Mouse (Mus musculus) MEL (cell line): ENCODE data around the gene Sec16a.

Source experiments
- CTCF ChIP-seq, 3 experiments: IDR thresholded peaks in 2 of 3; conservative IDR thresholded peaks in 1 of 3; 2 replicates each; pipeline ENCODE4 v1.5.1; 2011 to 2012; ENCODE audit warnings: low read length in 3 of 3, low read depth in 2 of 3, mild to moderate bottlenecking in 2 of 3, improper control_type of control experiment in 1 of 3, inconsistent platforms in 1 of 3, mixed read lengths in 1 of 3, moderate library complexity in 1 of 3; ENCODE audit not compliant: control insufficient read depth in 1 of 3, insufficient read depth in 1 of 3, poor library complexity in 1 of 3, severe bottlenecking in 1 of 3
- GATA1 ChIP-seq: IDR thresholded peaks from 2 replicates; pipeline ENCODE4 v1.6.1; 2011; ENCODE audit warnings: low read depth, low read length, improper control_type of control experiment
- MAFK ChIP-seq: IDR thresholded peaks from 2 replicates; pipeline ENCODE4 v1.6.1; 2011; ENCODE audit warnings: low read depth, mild to moderate bottlenecking, low read length, improper control_type of control experiment, borderline replicate concordance
- MAX ChIP-seq: IDR thresholded peaks from 2 replicates; pipeline ENCODE4 v1.6.1; 2011; ENCODE audit warnings: low read length, improper control_type of control experiment
- POLR2A ChIP-seq, 2 experiments: IDR thresholded peaks; 2 replicates each; pipeline ENCODE4 v1.6.1; 2011 to 2012; ENCODE audit warnings: low read length in 2 of 2, mild to moderate bottlenecking in 2 of 2, control low read depth in 1 of 2, improper control_type of control experiment in 1 of 2, low read depth in 1 of 2, moderate library complexity in 1 of 2; ENCODE audit not compliant: control insufficient read depth in 1 of 2, insufficient read depth in 1 of 2, poor library complexity in 1 of 2
- TCF12 ChIP-seq: IDR thresholded peaks from 2 replicates; pipeline ENCODE4 v1.6.1; 2014; ENCODE audit warnings: low read depth, mild to moderate bottlenecking, inconsistent platforms, low read length, improper control_type of control experiment, moderate library complexity
- USF1 ChIP-seq: IDR thresholded peaks from 2 replicates; pipeline ENCODE4 v1.6.1; 2014; ENCODE audit warnings: low read depth, mild to moderate bottlenecking, inconsistent platforms, low read length, improper control_type of control experiment, moderate library complexity
- USF2 ChIP-seq, 2 experiments: IDR thresholded peaks; 2 replicates each; pipeline ENCODE4 v1.6.1; 2011 to 2012; ENCODE audit warnings: improper control_type of control experiment in 2 of 2, low read length in 2 of 2, borderline replicate concordance in 1 of 2, inconsistent platforms in 1 of 2, low read depth in 1 of 2, mild to moderate bottlenecking in 1 of 2; ENCODE audit not compliant: insufficient read depth in 1 of 2

DNA sequence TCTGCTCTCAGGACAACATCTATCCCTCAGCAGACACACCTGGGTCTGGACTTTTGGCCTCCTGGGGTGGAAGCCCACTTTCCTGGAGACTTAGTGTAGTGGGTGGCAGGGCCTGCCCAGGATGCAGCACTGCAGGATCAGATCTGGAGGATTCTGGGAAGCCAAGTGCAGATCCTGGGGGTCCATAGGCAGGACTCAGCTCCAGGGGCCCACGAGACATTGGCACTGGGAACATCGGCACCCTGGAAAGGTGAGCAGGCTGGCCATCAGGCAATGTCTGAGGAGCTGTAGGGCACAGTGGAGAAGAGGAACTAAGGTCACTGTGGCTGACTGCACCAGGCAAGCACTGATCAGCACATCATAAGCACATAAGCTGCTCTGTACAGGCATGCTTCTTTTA, 23.0 kb downstream of the Sec16a start:
- TF ChIP-seq USF1 (no peak), TCF12 (no peak), MAFK (no peak), CTCF (IDR thresholded peaks at IDR 0.05 in 2 of 3, conservative IDR thresholded peaks at IDR 0.05 in 1 of 3; ENCODE audit: control insufficient read depth in 1 of 3, insufficient read depth in 1 of 3, low read depth in 2 of 3, low read length in 3 of 3, poor library complexity in 1 of 3, severe bottlenecking in 1 of 3) (no peak), USF2 (IDR thresholded peaks at IDR 0.05; ENCODE audit: borderline replicate concordance in 1 of 2, insufficient read depth in 1 of 2, low read depth in 1 of 2, low read length in 2 of 2) (no peak), POLR2A (IDR thresholded peaks at IDR 0.05; ENCODE audit: control insufficient read depth in 1 of 2, insufficient read depth in 1 of 2, low read depth in 1 of 2, low read length in 2 of 2, poor library complexity in 1 of 2) (no peak), MAX (no peak), GATA1 (no peak)
